Mouse (Mus musculus): Measurements from ENCODE around the gene Creg2.

- no peak for TF ChIP-seq CTCF (IDR thresholded peaks at IDR 0.05; ENCODE audit: low read depth, low read length)
- no peak for TF ChIP-seq POLR2A (IDR thresholded peaks at IDR 0.05; ENCODE audit: insufficient read depth, low read length)
- TF ChIP-seq EP300 (IDR thresholded peaks at IDR 0.05; ENCODE audit: insufficient read depth, low read depth, low read length): no peak
Measured at GRCm38 (mm10) chr1:39695198-39695597, 43.9 kb upstream of the Creg2 start.
